Mouse (Mus musculus): Measurements from ENCODE around the gene Zdhhc17.

Gene Zdhhc17

GRCm38 (mm10) chr10:110958879-110959278 is 51.1 kb downstream of the Zdhhc17 start:
- no peak for DNase-seq (ENCODE audit: low spot score in 2 of 2)

GRCm38 (mm10) chr10:110952937-110953451 is 56.9 kb downstream of the Zdhhc17 start:
- DNase-seq (ENCODE audit: low spot score in 2 of 2): peak; percentile 87 to 92

GRCm38 (mm10) chr10:110952271-110952670 is 57.7 kb downstream of the Zdhhc17 start:
- DNase-seq (ENCODE audit: low spot score in 2 of 2): no peak

GRCm38 (mm10) chr10:110951748-110952147 is 58.2 kb downstream of the Zdhhc17 start:
- no peak for DNase-seq (ENCODE audit: low spot score in 2 of 2)

- no peak for DNase-seq (ENCODE audit: low spot score in 2 of 2)
These were observed 58.8 kb downstream of the Zdhhc17 start for GRCm38 (mm10) chr10:110951112-110951511.

- no peak for DNase-seq (ENCODE audit: low spot score in 2 of 2)
These were observed 62.4 kb downstream of the Zdhhc17 start for GRCm38 (mm10) chr10:110947574-110947973.

- DNase-seq (ENCODE audit: low spot score in 2 of 2): no peak
These were observed 64.0 kb downstream of the Zdhhc17 start for GRCm38 (mm10) chr10:110945966-110946365.

- no peak for DNase-seq (ENCODE audit: low spot score in 2 of 2)
These were observed 65.8 kb downstream of the Zdhhc17 start for GRCm38 (mm10) chr10:110944175-110944574.

GRCm38 (mm10) chr10:110942806-110943205 is 67.1 kb downstream of the Zdhhc17 start:
- DNase-seq (ENCODE audit: low spot score in 2 of 2): no peak

GRCm38 (mm10) chr10:110941968-110942367 is 68.0 kb downstream of the Zdhhc17 start:
- DNase-seq (ENCODE audit: low spot score in 2 of 2): no peak

- no peak for DNase-seq (ENCODE audit: low spot score in 2 of 2)
These were observed 69.1 kb downstream of the Zdhhc17 start for GRCm38 (mm10) chr10:110940740-110941398.

- no peak for DNase-seq (ENCODE audit: low spot score in 2 of 2)
These were observed 70.2 kb downstream of the Zdhhc17 start for GRCm38 (mm10) chr10:110939717-110940116.

GRCm38 (mm10) chr10:110938841-110939549 is 70.9 kb downstream of the Zdhhc17 start:
- DNase-seq (ENCODE audit: low spot score in 2 of 2): no peak

GRCm38 (mm10) chr10:110938361-110938760 is 71.6 kb downstream of the Zdhhc17 start:
- no peak for DNase-seq (ENCODE audit: low spot score in 2 of 2)

GRCm38 (mm10) chr10:110935669-110936068 is 74.3 kb downstream of the Zdhhc17 start:
- no peak for DNase-seq (ENCODE audit: low spot score in 2 of 2)

GRCm38 (mm10) chr10:110935081-110935480 is 74.9 kb downstream of the Zdhhc17 start:
- no peak for DNase-seq (ENCODE audit: low spot score in 2 of 2)

GRCm38 (mm10) chr10:110933584-110933983 is 76.4 kb downstream of the Zdhhc17 start:
- no peak for DNase-seq (ENCODE audit: low spot score in 2 of 2)

- DNase-seq (ENCODE audit: low spot score in 2 of 2): no peak
These were observed 77.9 kb downstream of the Zdhhc17 start for GRCm38 (mm10) chr10:110931913-110932560.

- no peak for DNase-seq (ENCODE audit: low spot score in 2 of 2)
These were observed 78.6 kb downstream of the Zdhhc17 start for GRCm38 (mm10) chr10:110931161-110931912.

- DNase-seq (ENCODE audit: low spot score in 2 of 2): no peak
These were observed 80.2 kb downstream of the Zdhhc17 start for GRCm38 (mm10) chr10:110929756-110930155.

- DNase-seq (ENCODE audit: low spot score in 2 of 2): peak; percentile 52 to 71
These were observed 82.4 kb downstream of the Zdhhc17 start for GRCm38 (mm10) chr10:110927491-110927890.

- DNase-seq (ENCODE audit: low spot score in 2 of 2): no peak
These were observed 87.3 kb downstream of the Zdhhc17 start for GRCm38 (mm10) chr10:110922612-110923011.

All from heart, adult 9 months (tissue).